Mouse (Mus musculus) CD4-positive helper T cell, adult 2 months (primary cell): ENCODE results near the gene Gosr2.

Experiments
- DNase-seq: peaks from one replicate; pipeline ENCODE4 v3.0.0-alpha.2; 2012; ENCODE audit warnings: low read depth, missing footprints, low spot score

The Gosr2 gene

DNA sequence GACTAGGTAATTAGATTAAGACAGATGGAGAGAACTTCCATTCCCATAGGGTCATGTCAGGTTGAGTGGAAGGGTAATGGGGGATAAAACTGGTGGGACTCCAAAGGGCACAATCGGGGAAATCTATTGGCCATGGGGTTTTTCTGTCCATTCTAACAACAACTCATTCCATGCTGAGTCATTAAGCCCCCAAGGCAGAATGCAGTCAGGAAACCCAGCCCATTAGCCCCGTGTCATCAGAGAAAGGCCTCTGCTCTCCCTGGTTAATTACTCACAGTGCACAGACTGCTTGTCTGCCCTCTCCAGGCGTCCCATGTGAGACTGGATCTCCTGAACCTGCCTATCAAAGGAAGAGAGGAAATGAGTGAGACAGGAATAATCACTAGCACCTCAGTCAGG is 8.7 kb downstream of the Gosr2 start:
- DNase-seq, result no peak

- no peak for DNase-seq
Measured at GRCm38 (mm10) chr11:103688271-103688979, 9.3 kb downstream of the Gosr2 start.

GRCm38 (mm10) chr11:103686706-103687105 is 11.0 kb downstream of the Gosr2 start:
- no peak for DNase-seq

GRCm38 (mm10) chr11:103685261-103685736 is 12.4 kb downstream of the Gosr2 start:
- no peak for DNase-seq

DNA sequence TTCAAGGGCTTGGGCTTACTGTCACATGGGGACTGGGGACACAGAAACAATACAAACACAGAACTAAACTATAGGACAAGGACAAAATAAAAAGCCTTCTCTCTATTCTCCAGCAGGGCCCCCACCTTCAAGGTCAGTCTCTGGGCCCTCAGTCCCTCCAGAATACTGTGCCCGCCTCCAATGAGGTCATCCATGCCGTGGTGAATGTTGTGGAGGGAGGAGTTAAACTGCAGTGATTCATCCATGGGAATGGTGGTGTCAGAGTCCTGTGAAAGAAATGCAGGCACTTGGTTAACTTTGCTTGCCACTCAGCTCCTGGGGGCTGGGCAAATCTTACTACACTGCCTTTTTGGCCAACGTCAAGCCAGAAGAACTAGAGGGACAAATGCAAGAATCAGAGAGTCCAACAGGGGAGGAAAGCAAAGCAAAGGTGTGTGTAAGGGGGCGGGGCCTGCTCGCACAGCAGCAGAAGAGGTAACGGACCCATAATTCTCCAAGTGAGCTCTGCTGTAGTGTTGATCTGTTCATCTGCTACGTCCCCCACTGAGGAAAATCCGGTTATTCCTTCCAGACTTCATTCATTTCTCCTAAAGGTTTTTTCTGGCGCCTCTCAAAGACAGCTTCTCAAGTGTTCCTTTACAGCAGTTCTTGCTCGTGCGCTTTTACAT is 13.9 kb downstream of the Gosr2 start:
- no peak for DNase-seq

DNA sequence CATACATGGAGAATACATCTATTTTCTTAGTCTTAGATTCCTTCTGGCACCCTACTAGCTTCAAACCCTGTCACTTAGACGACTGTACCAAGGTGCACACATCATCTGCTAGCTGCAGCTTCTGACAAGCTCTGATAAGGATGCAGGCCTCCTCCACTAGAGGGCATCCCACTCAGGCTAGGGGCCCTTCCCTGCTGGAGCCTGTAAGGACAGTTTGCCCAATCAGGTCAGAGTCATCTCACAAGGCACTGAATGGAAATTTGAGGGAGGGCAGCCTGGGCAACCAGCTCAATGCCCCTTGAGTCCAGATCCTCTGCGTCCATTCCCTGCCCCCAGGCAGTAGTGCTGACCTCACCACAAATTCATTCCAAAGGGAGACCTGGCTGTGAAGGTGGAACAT is 20.7 kb downstream of the Gosr2 start:
- DNase-seq, result peak; percentile 22

- DNase-seq, result peak; percentile 50
Measured at GRCm38 (mm10) chr11:103675556-103675955, 22.1 kb downstream of the Gosr2 start.

GRCm38 (mm10) chr11:103666907-103667426 is 30.7 kb downstream of the Gosr2 start:
- DNase-seq, result no peak

- no peak for DNase-seq
Measured at GRCm38 (mm10) chr11:103666181-103666906, 31.4 kb downstream of the Gosr2 start.

GRCm38 (mm10) chr11:103665695-103666094 is 32.0 kb downstream of the Gosr2 start:
- DNase-seq, result no peak

- no peak for DNase-seq
Measured at GRCm38 (mm10) chr11:103663119-103663518, 34.6 kb downstream of the Gosr2 start.

GRCm38 (mm10) chr11:103662546-103662945 is 35.2 kb downstream of the Gosr2 start:
- DNase-seq, result no peak

GRCm38 (mm10) chr11:103661863-103662262 is 35.8 kb downstream of the Gosr2 start:
- DNase-seq, result no peak

- no peak for DNase-seq
Measured at GRCm38 (mm10) chr11:103658189-103658588, 39.5 kb downstream of the Gosr2 start.

DNA sequence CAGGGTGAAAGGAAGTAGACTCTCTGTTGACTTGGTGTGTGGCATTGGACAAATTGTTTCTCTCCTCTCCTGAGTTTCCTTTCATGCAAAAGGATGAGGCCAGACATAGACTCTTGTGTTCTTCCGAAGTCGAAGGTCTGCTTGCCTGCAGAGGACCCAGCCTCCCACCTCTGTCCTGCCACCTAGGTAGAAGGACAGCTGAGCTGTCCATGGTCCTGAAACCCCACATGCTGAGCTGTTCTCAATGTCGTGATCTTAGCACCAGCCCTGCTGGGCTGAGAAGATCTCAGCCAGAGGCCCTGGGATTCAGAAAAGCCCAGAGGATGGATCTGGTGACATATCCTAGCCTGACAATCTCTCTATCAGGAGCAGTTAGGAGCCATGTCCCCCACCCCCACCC is 41.2 kb downstream of the Gosr2 start:
- DNase-seq, result peak; percentile 23

- DNase-seq, result no peak
Measured at GRCm38 (mm10) chr11:103653359-103653965, 44.2 kb downstream of the Gosr2 start.

DNA sequence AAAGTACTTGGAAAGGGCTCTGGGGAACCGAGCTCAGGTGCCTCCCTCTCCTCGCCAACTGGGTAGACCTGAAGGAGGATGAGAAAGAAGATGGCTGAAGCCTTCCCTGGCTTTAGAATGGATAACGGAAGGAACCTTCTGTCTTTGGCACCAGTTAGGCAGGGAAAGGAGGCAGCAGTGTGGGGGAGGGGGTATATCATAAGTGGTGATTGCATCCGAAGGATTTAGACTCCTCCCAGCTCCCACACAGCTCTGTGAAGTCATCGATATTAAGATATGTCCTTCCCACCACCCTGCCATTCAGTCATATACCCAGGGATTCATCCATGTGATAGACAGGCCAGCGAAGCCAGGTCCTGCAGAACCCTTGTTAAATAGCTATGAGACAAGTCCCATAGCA is 46.3 kb downstream of the Gosr2 start:
- no peak for DNase-seq

GRCm38 (mm10) chr11:103649983-103650493 is 47.7 kb downstream of the Gosr2 start:
- no peak for DNase-seq

DNA sequence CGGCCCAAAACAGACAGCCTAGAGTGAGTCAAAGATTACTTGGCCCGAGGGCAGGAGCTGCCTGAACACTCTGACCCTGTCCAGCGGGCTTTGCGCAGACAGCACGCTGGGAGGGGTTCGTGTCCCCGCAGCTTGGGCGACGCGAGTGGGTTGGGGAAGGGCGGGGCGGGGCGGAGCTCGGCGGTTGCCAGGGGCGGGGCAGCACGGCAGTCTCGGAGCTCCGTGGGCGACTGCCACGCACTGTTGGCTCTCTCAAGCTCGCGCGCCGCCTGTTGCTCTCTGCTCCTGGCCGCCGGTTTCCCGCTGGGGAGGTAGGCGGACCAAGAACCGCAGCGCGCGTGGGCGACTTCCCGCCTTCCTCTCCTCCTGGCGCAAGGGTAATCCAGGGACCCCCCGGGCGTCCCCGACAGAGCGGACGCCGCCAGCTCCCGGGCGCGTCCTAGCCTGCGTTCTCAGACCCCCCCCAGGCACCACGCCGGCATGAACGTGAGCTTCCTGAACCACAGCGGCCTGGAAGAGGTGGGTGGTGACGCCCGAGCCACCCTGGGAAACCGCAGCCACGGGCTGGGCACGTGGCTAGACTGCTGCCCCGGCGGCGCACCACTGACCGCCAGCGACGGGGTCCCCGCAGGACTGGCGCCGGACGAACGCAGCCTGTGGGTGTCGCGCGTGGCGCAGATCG is 48.3 kb downstream of the Gosr2 start, which contains the start of gene Rprml:
Rprml (plus strand) TSS at position 270 of the 682 bp plus-strand sequence.
- peak; percentile 15 for DNase-seq

- no peak for DNase-seq
Measured at GRCm38 (mm10) chr11:103648656-103649055, 49.0 kb downstream of the Gosr2 start.
